Mouse (Mus musculus) lung, embryonic 14.5 days (tissue): ENCODE measurements around the gene Pgr. TPM values are rescaled to one million over a fixed set of nuclear protein-coding genes. Genes with fewer than 3 reads are reported as not detected.

Experiments
- ATAC-seq: fragments of 200-750 bp; cut with Nextera tagmentation; 2 replicates; pipeline ENCODE4 v1.8.0; 2017; ENCODE audit warnings: mild to moderate bottlenecking, moderate TSS enrichment, moderate library complexity; ENCODE audit not compliant: insufficient read depth
- DNase-seq: peaks from one replicate; pipeline ENCODE4 v3.0.0-alpha.2; 2015
- H3K27ac ChIP-seq: fragments of 300-500 bp; sonication (generic); 2 replicates; pipeline ENCODE4 v1.5.1; 2014; ENCODE audit warnings: low read depth, mild to moderate bottlenecking, moderate library complexity
- H3K27me3 ChIP-seq: fragments of 300-500 bp; sonication (generic); 2 replicates; pipeline ENCODE4 v1.6.1; 2014; ENCODE audit warnings: low read length, control low read depth; ENCODE audit not compliant: insufficient read depth
- H3K36me3 ChIP-seq: fragments of 300-500 bp; sonication (generic); 2 replicates; pipeline ENCODE4 v1.6.1; 2014; ENCODE audit warnings: control low read depth; ENCODE audit not compliant: insufficient read depth
- H3K4me1 ChIP-seq: fragments of 300-500 bp; sonication (generic); 2 replicates; pipeline ENCODE4 v1.6.1; 2014; ENCODE audit warnings: antibody characterized with exemption, control low read depth; ENCODE audit not compliant: insufficient read depth
- H3K4me2 ChIP-seq: fragments of 300-500 bp; sonication (generic); 2 replicates; pipeline ENCODE4 v1.6.1; 2014; ENCODE audit warnings: mild to moderate bottlenecking
- H3K4me3 ChIP-seq: fragments of 300-500 bp; sonication (generic); 2 replicates; pipeline ENCODE4 v1.5.1; 2014; ENCODE audit warnings: low read depth, low read length
- H3K9ac ChIP-seq: fragments of 300-500 bp; sonication (generic); 2 replicates; pipeline ENCODE4 v1.6.1; 2014
- H3K9me3 ChIP-seq: fragments of 300-500 bp; sonication (generic); 2 replicates; pipeline ENCODE4 v1.6.1; 2016; ENCODE audit warnings: low read depth, low read length, control low read depth
- CTCF ChIP-seq: IDR thresholded peaks from 2 replicates; pipeline ENCODE4 v1.5.1; 2016; ENCODE audit warnings: antibody characterized with exemption, low read depth
- WGBS: fragments of 180-500 bp; shearing (Covaris S2); extraction: QIAGEN DNeasy Blood & Tissue Kit; methylation state at CpG from one replicate; pipeline ENCODE4 v1.1.7; 2014; 5-methylcytosine and 5-hydroxymethylcytosine counted together
- polyA plus RNA-seq: library from polyadenylated mRNA; unstranded; fragments of >200 nt; fragmentation: Nextera tagmentation; extraction: Ambion mirVana; gene quantifications from 2 replicates; pipeline ENCODE4 v1.2.1, GENCODE M21; 2014

Gene Pgr
- polyA plus RNA-seq, 1 experiment from 2014 or later, result 0.47 TPM

DNA sequence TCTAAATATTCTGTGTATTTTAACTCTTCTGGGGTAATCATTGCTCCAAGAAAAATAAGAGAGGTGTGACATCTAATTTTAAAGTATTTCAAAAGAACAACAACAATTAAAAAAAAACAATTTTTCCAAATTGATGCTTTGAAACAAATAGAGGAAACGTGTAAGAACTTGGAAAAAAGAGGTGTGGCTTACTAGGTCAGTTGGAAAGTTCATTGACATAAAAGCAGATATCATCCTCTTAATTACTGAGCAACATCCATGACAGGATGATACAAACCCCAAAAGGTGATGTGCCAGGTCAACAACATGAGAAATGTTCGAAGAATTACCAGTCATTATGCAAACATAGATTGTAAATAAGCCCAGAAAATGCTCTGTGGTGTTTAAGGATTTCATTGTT is 71.9 kb downstream of the Pgr start, which contains the start of gene Gm16485:
Gene Gm16485 (plus strand): TSS at position 301 of the 400 bp plus-strand sequence.
- no peak within 1 kb of the TSS for H3K4me2 ChIP-seq
- no peak for TF ChIP-seq CTCF
- H3K4me1 ChIP-seq, result no peaks in the 10 kb centered on the region
- H3K36me3 ChIP-seq, result no peaks in the 10 kb centered on the region
- no peaks in the 10 kb centered on the region for H3K27me3 ChIP-seq
- no peak within 1 kb of the TSS for H3K9ac ChIP-seq
- DNase-seq (no peak), ATAC-seq (no peak)
- no peaks in the 10 kb centered on the region for H3K9me3 ChIP-seq
- 64% methylated on average over 2 of the region's 2 CpGs for WGBS
- H3K27ac ChIP-seq, result no peak within 1 kb of the TSS
- no peak within 1 kb of the TSS for H3K4me3 ChIP-seq

DNA sequence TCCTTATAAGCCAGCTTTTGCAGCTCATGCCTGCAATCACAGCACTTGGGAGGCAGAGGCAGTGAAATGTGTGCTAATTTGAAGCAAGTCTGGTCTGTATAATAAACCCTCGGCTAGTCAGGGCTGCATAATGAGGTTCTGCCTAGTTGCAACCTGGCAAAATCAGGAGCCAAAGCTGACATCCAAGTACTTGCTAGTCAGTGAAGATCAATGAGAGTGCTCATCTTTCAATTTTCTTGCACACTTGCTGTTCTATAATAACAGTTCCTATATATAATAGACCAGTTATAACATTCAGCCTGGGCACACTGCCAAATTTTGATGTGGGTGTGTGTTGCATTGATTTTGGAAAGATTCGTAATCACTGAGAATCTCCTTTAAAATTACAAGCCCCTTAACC is 78.1 kb downstream of the Pgr start:
- no peaks in the 10 kb centered on the region for H3K4me1 ChIP-seq
- no peaks in the 10 kb centered on the region for H3K9me3 ChIP-seq
- no peak overlapping the region for H3K27ac ChIP-seq
- no peaks in the 10 kb centered on the region for H3K27me3 ChIP-seq
- TF ChIP-seq CTCF, result no peak
- 66% methylated on average over 2 of the region's 2 CpGs for WGBS
- DNase-seq, result peak; percentile 16
- no peaks in the 10 kb centered on the region for H3K36me3 ChIP-seq
- no peak overlapping the region for H3K9ac ChIP-seq
- H3K4me3 ChIP-seq, result no peak overlapping the region
- ATAC-seq, result no peak
- H3K4me2 ChIP-seq, result no peak overlapping the region

DNA sequence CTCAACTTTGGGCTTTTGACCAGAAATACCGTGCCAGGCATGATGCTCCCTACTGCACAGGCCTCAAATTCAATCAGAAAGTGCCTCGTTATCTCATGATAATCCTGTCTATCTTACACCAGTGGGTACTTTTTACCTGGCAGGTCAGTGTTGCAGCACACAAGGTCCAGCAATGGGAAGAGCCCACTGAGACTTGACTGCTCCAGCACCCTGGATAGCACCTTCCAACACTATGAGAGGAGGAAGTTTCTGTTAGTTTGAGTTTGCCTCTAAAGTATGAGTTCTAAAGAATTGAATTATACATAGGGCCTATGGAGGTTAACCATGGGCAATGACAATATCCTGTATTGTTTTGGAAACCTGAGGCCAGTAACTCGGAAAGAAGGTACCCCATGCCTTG is 82.7 kb downstream of the Pgr start:
- H3K9me3 ChIP-seq, result no peaks in the 10 kb centered on the region
- no peaks in the 10 kb centered on the region for H3K4me1 ChIP-seq
- H3K9ac ChIP-seq, result no peak overlapping the region
- no peak overlapping the region for H3K27ac ChIP-seq
- no peak overlapping the region for H3K4me3 ChIP-seq
- no peaks in the 10 kb centered on the region for H3K27me3 ChIP-seq
- ATAC-seq, result no peak
- H3K36me3 ChIP-seq, result no peaks in the 10 kb centered on the region
- DNase-seq, result peak; percentile 39
- 69% methylated on average over 3 of the region's 3 CpGs for WGBS
- no peak overlapping the region for H3K4me2 ChIP-seq
- TF ChIP-seq CTCF, result no peak

DNA sequence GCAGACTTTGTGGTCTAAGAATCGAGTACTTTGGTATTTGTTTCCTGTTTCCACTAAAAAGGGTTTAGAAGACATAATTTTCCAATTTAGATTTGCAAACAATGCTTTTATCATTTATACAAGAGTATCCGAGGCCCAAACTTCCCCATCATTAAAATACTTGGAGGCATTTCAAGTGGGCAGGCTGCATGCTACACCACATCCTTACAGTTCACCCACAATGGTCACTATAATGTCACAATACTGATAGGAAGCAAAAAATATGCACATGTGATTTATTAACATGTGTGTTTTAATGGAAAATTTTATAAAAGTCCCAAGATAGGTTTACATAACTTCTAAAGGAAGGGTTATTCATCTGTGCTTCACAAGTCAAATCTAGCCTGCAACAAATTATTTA is 96.9 kb downstream of the Pgr start:
- no peak for DNase-seq
- H3K27me3 ChIP-seq, result no peaks in the 10 kb centered on the region
- no peak for ATAC-seq
- TF ChIP-seq CTCF, result no peak
- no peak overlapping the region for H3K9ac ChIP-seq
- no peak overlapping the region for H3K27ac ChIP-seq
- no peaks in the 10 kb centered on the region; the same call in 1 of the 2 replicates for H3K9me3 ChIP-seq
- no peaks in the 10 kb centered on the region for H3K4me1 ChIP-seq
- H3K4me2 ChIP-seq, result no peak overlapping the region
- 0 out of 2 replicates have a peak, but pooled peaks cover 4% of the 10 kb centered on the region for H3K36me3 ChIP-seq
- no peak overlapping the region for H3K4me3 ChIP-seq
- WGBS, result 73% methylated on average over 2 of the region's 2 CpGs

DNA sequence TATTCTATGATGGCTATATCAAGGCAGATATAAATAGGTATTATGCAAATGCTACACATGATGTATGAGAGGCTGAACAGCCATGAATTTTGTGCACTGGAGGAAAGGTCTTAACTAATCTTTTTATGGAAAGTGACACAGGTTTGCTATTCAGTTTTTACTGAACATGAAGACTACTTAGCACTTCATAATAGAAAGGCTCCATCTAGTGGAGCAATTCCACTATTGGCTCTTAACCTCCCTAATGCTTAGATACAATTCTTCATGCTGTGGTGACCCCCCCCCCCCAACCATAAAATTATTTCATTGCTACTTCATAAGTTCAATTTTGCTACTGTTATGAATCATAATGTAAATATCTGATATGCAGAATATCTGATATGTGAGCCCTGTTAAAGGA is 101.5 kb downstream of the Pgr start:
- DNase-seq, result peak; percentile 62

DNA sequence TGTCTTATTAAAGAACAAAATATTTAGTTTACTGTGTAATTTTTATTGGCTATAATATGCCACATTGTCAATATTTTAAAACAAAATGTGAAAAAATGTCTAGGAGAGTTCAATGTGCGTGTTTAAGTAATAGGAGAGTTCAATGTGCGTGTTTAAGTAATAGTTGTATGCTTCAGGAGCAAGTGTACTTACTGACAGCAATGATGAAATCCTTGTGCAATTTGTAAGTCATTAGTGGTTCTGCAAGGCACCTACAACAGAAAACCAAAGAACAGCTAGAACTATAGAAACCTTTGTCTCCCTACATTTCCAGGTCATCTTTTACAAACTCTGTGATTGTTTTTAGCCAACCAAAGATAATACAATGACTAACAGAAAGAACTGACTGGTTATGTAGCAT is 115.5 kb downstream of the Pgr start:
- Histone ChIP-seq H3K27ac (no peak overlapping the region), H3K9me3 (no peaks in the 10 kb centered on the region), H3K4me2 (no peak overlapping the region), H3K4me1 (no peaks in the 10 kb centered on the region), H3K36me3 (peaks cover 27% of the 10 kb centered on the region), H3K9ac (no peak overlapping the region), H3K27me3 (no peaks in the 10 kb centered on the region), H3K4me3 (no peak overlapping the region)
- WGBS, result 93% methylated on average over 2 of the region's 2 CpGs
- ATAC-seq (no peak), DNase-seq (no peak)
- TF ChIP-seq CTCF, result no peak

More for the DNA sequence above, 101.5 kb downstream of the Pgr start:
- Histone ChIP-seq H3K4me2 (no peak overlapping the region), H3K4me1 (no peaks in the 10 kb centered on the region), H3K9me3 (no peaks in the 10 kb centered on the region; the same call in 1 of the 2 replicates), H3K4me3 (no peak overlapping the region), H3K36me3 (peaks cover 18% of the 10 kb centered on the region; the same call in 1 of the 2 replicates), H3K27ac (no peak overlapping the region), H3K9ac (no peak overlapping the region), H3K27me3 (no peaks in the 10 kb centered on the region)
- no peak for ATAC-seq
- peak; percentile 30 for TF ChIP-seq CTCF

Other genes starting within 250 kb of the Pgr start
- 0.16 TPM in 1 of 2 replicates, not detected in the other for gene Gm16485, start 72.0 kb downstream of the Pgr start, polyA plus RNA-seq